Mouse (Mus musculus) left cerebral cortex, adult 8-10 months (tissue): ENCODE data around the gene Kif17. TPM values are rescaled to one million over a fixed set of nuclear protein-coding genes. Genes with fewer than 3 reads are reported as not detected.
A peak's percentile ranks its signal among the peaks of the same experiment; 100 is the strongest.
"Not testable (repeated sequence)": the region's sequence is repeated elsewhere in the genome, so short reads cannot be mapped to it uniquely, and the experiment has no call there.

Source experiments
- DNase-seq, 2 experiments: peaks; one replicate each; pipeline ENCODE4 v3.0.0; 2022; ENCODE audit warnings: low spot score in 2 of 2
- total RNA-seq, 4 experiments: library from RNA; stranded (reverse); gene quantifications; 2 replicates each; pipeline ENCODE4 v1.2.4; 2022

Kif17 gene
- total RNA-seq, 4 experiments from 2014 or later = 28.1 to 33.2 (median 31.7) TPM

GRCm38 (mm10) chr4:138312105-138312504 lies 61.9 kb downstream of the Kif17 start:
- DNase-seq = no peak

GRCm38 (mm10) chr4:138313021-138313420 lies 62.8 kb downstream of the Kif17 start:
- no peak for DNase-seq

- no peak for DNase-seq
Measured at GRCm38 (mm10) chr4:138313795-138314194, 63.6 kb downstream of the Kif17 start.

- no peak for DNase-seq
Measured at GRCm38 (mm10) chr4:138315781-138316180, 65.5 kb downstream of the Kif17 start.

- no peak for DNase-seq
Measured at GRCm38 (mm10) chr4:138316369-138316768, 66.1 kb downstream of the Kif17 start.

- no peak for DNase-seq
Measured at GRCm38 (mm10) chr4:138318509-138319266, 68.5 kb downstream of the Kif17 start.

GRCm38 (mm10) chr4:138319508-138319907 lies 69.3 kb downstream of the Kif17 start:
- peak; percentile 74 to 82 for DNase-seq

- DNase-seq = no peak
Measured at GRCm38 (mm10) chr4:138320711-138321110, 70.5 kb downstream of the Kif17 start.

- DNase-seq = no peak
Measured at GRCm38 (mm10) chr4:138321488-138321887, 71.3 kb downstream of the Kif17 start.

GRCm38 (mm10) chr4:138322692-138323091 lies 72.5 kb downstream of the Kif17 start:
- DNase-seq = no peak

GRCm38 (mm10) chr4:138323753-138324152 lies 73.5 kb downstream of the Kif17 start:
- no peak for DNase-seq

- no peak for DNase-seq
Measured at GRCm38 (mm10) chr4:138324451-138324850, 74.2 kb downstream of the Kif17 start.

- peak; percentile 82 to 91 for DNase-seq
Measured at GRCm38 (mm10) chr4:138325466-138326076, 75.3 kb downstream of the Kif17 start.

- peak; percentile 87 for DNase-seq
Measured at GRCm38 (mm10) chr4:138326077-138326695, 76.0 kb downstream of the Kif17 start, which contains the start of gene Pink1. Pink1 (minus strand) TSS chr4:138326307.

- not testable (repeated sequence) for DNase-seq
Measured at GRCm38 (mm10) chr4:138327155-138327554, 76.9 kb downstream of the Kif17 start.

GRCm38 (mm10) chr4:138327891-138328470 lies 77.7 kb downstream of the Kif17 start:
- no peak for DNase-seq

- DNase-seq = no peak
Measured at GRCm38 (mm10) chr4:138330264-138330671, 80.0 kb downstream of the Kif17 start.

GRCm38 (mm10) chr4:138331647-138332046 lies 81.4 kb downstream of the Kif17 start:
- DNase-seq = no peak

- DNase-seq = no peak
Measured at GRCm38 (mm10) chr4:138333135-138333534, 82.9 kb downstream of the Kif17 start.

- no peak for DNase-seq
Measured at GRCm38 (mm10) chr4:138335036-138335435, 84.8 kb downstream of the Kif17 start.

- no peak for DNase-seq
Measured at GRCm38 (mm10) chr4:138335648-138336047, 85.4 kb downstream of the Kif17 start.

- no peak for DNase-seq
Measured at GRCm38 (mm10) chr4:138336876-138337275, 86.6 kb downstream of the Kif17 start.
